Mouse (Mus musculus) inflammation-experienced regulatory T-cells, adult 6 months (primary cell): Measurements from ENCODE around the gene Ccdc187. TPM values are rescaled to one million over a fixed set of nuclear protein-coding genes. Genes with fewer than 3 reads are reported as not detected.

ENCODE experiments used
- ATAC-seq: one replicate; pipeline ENCODE4 v1.8.0; 2017
- polyA plus RNA-seq, 3 experiments: library from polyadenylated mRNA; unstranded; fragments of 100-300 nt; shearing (Covaris generic); gene quantifications; one replicate each; pipeline ENCODE4 v1.2.1; 2017

Gene Ccdc187
- polyA plus RNA-seq, 3 experiments from 2014 or later, result 0.04 TPM; not detected in 2

DNA sequence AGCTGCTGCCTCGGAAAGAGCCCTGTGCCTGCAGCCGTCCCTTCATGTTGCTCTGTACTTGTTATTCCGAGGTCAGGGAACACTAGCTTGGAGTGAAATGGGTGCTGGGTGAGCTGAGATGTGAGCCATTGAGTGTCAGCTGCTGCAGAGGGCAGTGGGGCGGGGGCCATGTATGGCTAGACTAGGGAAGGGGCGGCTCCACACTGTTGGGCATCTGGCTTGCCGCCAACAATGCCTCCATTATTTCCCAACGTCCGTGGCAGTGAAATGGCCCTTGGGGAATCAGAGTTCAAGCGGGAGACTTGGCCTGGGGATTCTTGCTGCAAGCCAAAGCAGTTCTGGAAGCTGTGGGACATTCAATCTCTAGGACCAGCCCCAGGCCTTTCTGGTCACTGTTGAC is 86.8 kb downstream of the Ccdc187 start:
- ATAC-seq, result no peak

DNA sequence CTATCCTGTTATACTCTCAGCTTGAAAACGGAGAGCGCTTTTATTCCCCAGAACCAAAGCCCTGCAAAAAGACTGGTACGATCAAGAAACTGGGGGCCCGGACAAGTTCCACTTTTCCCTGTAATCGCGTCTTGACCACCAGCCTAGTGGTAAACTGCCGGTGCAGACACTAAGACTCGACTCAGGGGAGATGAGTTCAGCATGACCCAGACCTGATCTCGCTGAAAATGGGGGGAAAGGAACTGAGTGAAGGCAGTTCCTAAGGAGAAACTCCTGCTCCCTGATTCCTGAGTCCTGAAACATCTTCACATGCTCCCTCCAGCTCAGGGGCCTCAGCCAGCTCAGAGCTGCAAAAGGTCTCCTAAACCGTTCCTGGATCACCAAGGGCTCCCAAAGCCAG is 88.6 kb downstream of the Ccdc187 start:
- no peak for ATAC-seq

DNA sequence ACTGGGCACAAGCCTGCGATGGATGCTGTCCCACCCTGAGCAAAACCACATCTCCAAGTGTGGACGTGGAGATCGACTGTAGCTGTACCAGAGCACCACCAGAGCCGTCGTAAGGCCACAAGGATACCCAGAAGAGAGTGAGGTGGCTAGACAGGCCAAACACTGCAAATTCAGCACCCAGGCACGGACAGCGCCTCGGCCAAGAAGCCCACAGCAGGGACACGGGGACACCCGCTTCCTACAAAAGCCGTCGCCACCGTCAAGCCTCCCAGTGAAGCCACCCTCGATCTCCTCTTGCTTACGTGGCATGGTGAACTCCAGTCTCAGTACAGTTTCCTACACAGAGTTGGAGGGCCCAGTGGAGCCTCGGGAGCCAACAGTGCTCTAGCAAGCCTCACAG is 89.2 kb downstream of the Ccdc187 start:
- ATAC-seq, result no peak

DNA sequence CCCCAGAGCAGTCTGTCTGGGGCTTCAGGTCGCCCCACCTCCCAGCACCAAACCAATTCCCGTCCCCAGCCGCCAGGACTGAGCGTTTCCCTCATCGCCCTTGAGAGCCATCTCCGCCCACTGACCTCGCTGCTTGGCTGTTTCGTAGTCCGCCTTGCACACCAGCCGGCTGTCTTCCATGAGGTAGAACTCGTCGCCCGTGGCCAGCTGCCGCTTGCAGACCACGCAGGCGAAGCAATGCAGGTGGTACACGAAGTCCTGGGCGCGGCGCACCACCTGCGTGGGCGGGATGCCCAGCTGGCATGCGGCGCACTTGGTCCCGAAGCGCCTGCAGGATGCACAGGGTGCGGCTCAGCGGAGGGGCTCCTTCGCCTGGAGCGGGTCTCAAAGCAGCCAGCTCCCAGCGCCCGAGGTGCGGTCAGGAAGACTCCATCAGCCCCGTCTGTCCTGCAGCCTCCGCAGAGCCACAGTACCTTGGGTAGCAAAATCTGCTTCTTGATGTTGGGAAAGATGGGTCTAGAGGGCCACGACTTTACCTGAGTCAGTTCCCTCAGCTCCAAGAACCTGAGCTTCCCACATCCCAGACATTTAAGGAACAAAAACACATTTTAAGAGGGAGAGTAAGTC is 91.4 kb downstream of the Ccdc187 start:
- ATAC-seq, result no peak

DNA sequence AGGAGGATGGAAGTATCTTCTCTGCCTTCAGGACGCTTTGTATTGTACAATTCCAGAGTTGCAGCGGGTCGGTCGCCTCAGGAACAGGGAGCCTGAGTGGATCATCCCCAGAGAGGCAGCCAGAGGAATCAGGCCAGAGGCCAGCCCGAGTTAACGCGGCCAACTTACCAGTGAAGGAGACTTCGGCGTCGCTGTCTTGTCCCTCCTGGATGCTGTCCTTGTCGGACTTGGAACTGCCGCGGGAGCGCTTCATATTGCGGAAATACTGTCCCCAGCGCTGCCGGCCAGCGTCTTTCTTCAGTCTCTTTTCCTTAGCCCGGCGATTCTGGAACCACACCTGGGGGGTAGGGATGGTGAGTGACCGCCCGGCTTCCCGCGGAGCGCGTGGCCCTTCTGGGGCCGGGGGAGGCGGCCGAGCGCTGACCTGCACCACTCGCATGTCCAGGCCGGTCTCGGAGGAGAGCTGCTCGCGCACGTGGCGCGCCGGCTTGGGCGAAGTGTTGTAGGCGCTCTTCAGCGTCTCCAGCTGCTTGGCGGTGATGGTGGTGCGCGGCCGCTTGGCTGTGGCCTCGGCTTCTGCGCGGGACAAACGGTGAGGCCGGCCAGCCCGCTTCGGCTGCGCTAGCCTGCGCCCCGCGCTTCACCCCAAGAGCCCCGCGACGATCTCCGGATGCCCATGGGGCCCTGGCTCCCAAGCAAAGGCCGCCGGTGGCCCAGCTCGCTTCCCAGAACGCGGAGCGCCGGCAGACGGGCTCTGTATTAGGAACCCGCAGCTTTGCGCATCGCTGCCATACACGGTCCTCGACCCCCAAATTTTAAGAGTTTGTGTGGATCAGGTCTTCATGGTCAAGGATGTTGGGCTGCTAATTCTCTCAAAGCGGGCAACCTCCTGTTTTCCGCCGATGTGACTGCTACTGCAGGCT is 92.2 kb downstream of the Ccdc187 start:
- no peak for ATAC-seq

DNA sequence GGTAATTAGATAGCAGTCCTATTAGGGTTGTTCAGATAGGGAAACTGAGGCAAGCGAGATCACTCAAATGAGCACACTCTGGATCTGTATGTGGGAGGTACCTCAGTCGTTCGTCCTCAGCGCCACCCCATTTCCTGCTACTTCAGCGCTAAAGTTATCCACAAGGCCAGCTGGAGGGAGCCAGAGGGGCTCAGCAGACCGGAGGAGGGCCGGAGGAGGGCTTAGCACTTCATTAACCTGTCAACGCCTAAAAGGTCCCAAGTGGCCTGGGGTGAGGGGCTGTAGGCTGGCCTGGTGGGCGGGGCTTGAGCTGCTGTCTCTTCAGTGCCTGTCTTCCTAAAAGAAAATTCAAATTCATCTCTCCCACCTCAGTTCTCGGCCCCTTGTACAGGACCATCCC is 95.9 kb downstream of the Ccdc187 start:
- ATAC-seq, result no peak

DNA sequence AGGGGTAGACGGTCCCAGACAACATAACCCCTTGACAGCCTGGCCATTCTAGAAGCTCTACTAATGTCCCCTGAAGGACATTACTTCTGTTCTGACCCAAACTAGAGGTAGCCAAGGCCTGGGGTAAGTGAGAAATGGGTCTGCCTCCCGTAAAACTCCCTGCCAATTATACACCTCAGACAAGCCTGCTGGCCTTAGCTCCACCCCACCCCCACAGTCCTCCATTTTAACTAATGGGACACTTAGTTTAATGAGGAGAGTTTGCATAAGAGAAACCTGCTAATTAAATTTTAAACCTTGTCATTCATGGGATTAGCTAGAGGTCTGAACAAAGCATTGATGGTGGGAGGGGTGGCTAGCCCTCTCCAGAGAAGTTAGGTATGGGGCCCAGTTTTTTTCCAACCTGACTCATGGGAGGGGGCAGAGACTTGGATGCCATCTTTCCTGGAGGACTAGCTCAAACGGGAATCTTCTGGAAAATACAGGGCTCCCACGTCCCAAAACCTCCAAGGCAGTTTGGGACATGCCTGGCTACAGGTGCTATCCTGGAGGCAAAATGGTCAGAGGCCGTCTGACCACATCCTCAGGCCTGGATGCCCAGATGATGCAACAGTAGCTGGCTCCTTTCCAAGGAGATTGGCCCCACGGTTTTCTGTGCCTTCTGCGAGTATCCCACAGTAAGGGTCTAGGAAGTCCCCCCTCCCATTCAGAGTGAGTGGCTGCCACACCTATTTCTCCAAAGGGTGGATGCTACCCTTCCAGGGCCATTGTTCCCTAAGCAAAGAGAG is 99.6 kb downstream of the Ccdc187 start:
- no peak for ATAC-seq

Other genes starting within 250 kb of the Ccdc187 start
- under 1 TPM; 0.47 to 0.78 (median 0.57) TPM for gene Nacc2, start 171.3 kb downstream of the Ccdc187 start, polyA plus RNA-seq
- gene Lhx3, start 86.3 kb downstream of the Ccdc187 start, polyA plus RNA-seq, result not detected
- gene Qsox2, start 57.0 kb downstream of the Ccdc187 start, polyA plus RNA-seq, result 1 to 10 TPM; 1.3 to 2.6 (median 1.9) TPM
- 1 to 10 TPM; 3.8 to 5.0 (median 5.0) TPM for gene Gpsm1, start 21.0 kb upstream of the Ccdc187 start, polyA plus RNA-seq
- 1 to 10 TPM; 7.6 to 8.7 (median 7.6) TPM for gene Dnlz, start 57.6 kb upstream of the Ccdc187 start, polyA plus RNA-seq
- 1 to 10 TPM in 2 of 3 experiments, under 1 TPM in 1; 0.53 to 2.1 (median 1.1) TPM for gene Card9, start 66.4 kb upstream of the Ccdc187 start, polyA plus RNA-seq
- gene Snapc4, start 86.1 kb upstream of the Ccdc187 start, polyA plus RNA-seq, result 10 to 100 TPM; 15.6 to 43.4 (median 39.6) TPM
- 10 to 100 TPM; 35.3 to 57.5 (median 44.3) TPM for gene Entr1, start 94.8 kb upstream of the Ccdc187 start, polyA plus RNA-seq
- gene Pmpca, start 94.8 kb upstream of the Ccdc187 start, polyA plus RNA-seq, result 10 to 100 TPM; 82.4 to 88.4 (median 82.9) TPM
- 10 to 100 TPM in 2 of 3 experiments, 1 to 10 TPM in 1; 9.4 to 19.0 (median 10.9) TPM for gene Inpp5e, start 114.6 kb upstream of the Ccdc187 start, polyA plus RNA-seq
- 10 to 100 TPM; 18.4 to 28.4 (median 24.2) TPM for gene Sec16a, start 150.7 kb upstream of the Ccdc187 start, polyA plus RNA-seq
- gene Notch1, start 222.1 kb upstream of the Ccdc187 start, polyA plus RNA-seq, result 10 to 100 TPM; 24.9 to 41.2 (median 27.0) TPM